8 mouse cellular contexts compared by ENCODE assay signal in genomic region chr7:29767058-29767686, GRCm38 (mm10). TPM values are rescaled to one million over a fixed set of nuclear protein-coding genes. Genes with fewer than 3 reads are reported as not detected.
DNase-seq lines count a peak whose midpoint lies in the region; ATAC-seq and TF ChIP-seq lines count a peak whose summit lies in the region.

No protein-coding gene starts in this region.

- H3K4me2 ChIP-seq in embryonic facial prominence, embryonic 13.5 days, result peak overlapping the region; percentile 82
- H3K4me2 ChIP-seq in limb, embryonic 12.5 days, result peak overlapping the region; percentile 67
- peak overlapping the region; percentile 81 for H3K4me2 ChIP-seq in midbrain, embryonic 15.5 days

- no peaks in the 10 kb centered on the region for H3K27me3 ChIP-seq in embryonic facial prominence, embryonic 13.5 days
- no peaks in the 10 kb centered on the region for H3K27me3 ChIP-seq in kidney, adult 2 months (replicated peaks; ENCODE audit: control insufficient read depth, insufficient read depth, low read length)
- no peaks in the 10 kb centered on the region for H3K27me3 ChIP-seq in limb, embryonic 12.5 days
- no peaks in the 10 kb centered on the region for H3K27me3 ChIP-seq in midbrain, embryonic 15.5 days (replicated peaks)

- peak overlapping the region; percentile 81 for H3K4me3 ChIP-seq in embryonic facial prominence, embryonic 13.5 days
- peak overlapping the region; percentile 45 for H3K4me3 ChIP-seq in kidney, adult 2 months (ENCODE audit: insufficient read depth, low read depth, low read length)
- H3K4me3 ChIP-seq in limb, embryonic 12.5 days (replicated peaks), result peak overlapping the region; percentile 74
- H3K4me3 ChIP-seq in midbrain, embryonic 15.5 days, result peak overlapping the region; percentile 66

- TF ChIP-seq CTCF in kidney, adult 2 months (conservative IDR thresholded peaks at IDR 0.05; ENCODE audit: insufficient read depth, insufficient read length, low read depth, low read length), result no peak

- ATAC-seq in embryonic facial prominence, embryonic 13.5 days (ENCODE audit: insufficient number of reproducible peaks, insufficient read depth, low FRiP score, low TSS enrichment, low read depth), result no peak
- ATAC-seq in limb, embryonic 12.5 days (ENCODE audit: insufficient number of reproducible peaks, insufficient read depth, low FRiP score, low TSS enrichment, low read depth), result peak; percentile 40; the same call in 1 of the 2 replicates
- ATAC-seq in midbrain, embryonic 15.5 days (replicated peaks), result peak; percentile 48

- whole genome bisulfite sequencing in embryonic facial prominence, embryonic 13.5 days, result under 1% methylated on average over 15 of the region's 15 CpGs
- WGBS in kidney, adult 2 months, result 0% methylated on average over 14 of the region's 15 CpGs
- WGBS in limb, embryonic 12.5 days, result 2% methylated on average over 15 of the region's 15 CpGs
- 1% methylated on average over 15 of the region's 15 CpGs for WGBS in midbrain, embryonic 15.5 days

- peaks cover 15% of the 10 kb centered on the region for H3K36me3 ChIP-seq in embryonic facial prominence, embryonic 13.5 days
- H3K36me3 ChIP-seq in kidney, adult 2 months (ENCODE audit: control insufficient read depth, insufficient read depth, low read length), result no peaks in the 10 kb centered on the region
- H3K36me3 ChIP-seq in limb, embryonic 12.5 days, result peaks cover 16% of the 10 kb centered on the region
- 0 out of 2 replicates have a peak, but pooled peaks cover 3% of the 10 kb centered on the region for H3K36me3 ChIP-seq in midbrain, embryonic 15.5 days (replicated peaks)

- peaks cover 19% of the 10 kb centered on the region for H3K4me1 ChIP-seq in embryonic facial prominence, embryonic 13.5 days
- peaks cover 17% of the 10 kb centered on the region; the same call in 1 of the 2 replicates for H3K4me1 ChIP-seq in kidney, adult 2 months (ENCODE audit: control insufficient read depth, insufficient read depth, low read length)
- H3K4me1 ChIP-seq in limb, embryonic 12.5 days (replicated peaks), result peaks cover 16% of the 10 kb centered on the region
- peaks cover 32% of the 10 kb centered on the region for H3K4me1 ChIP-seq in midbrain, embryonic 15.5 days

- peak overlapping the region; percentile 91 for H3K27ac ChIP-seq in embryonic facial prominence, embryonic 13.5 days
- H3K27ac ChIP-seq in kidney, adult 2 months (ENCODE audit: insufficient read depth, low read depth, low read length), result peak overlapping the region; percentile 65; the same call in 1 of the 2 replicates
- H3K27ac ChIP-seq in limb, embryonic 12.5 days, result 0 out of 2 replicates have a peak overlapping the region, but pooled peaks have one; percentile 46
- peak overlapping the region; percentile 83 for H3K27ac ChIP-seq in midbrain, embryonic 15.5 days

- H3K9me3 ChIP-seq in embryonic facial prominence, embryonic 13.5 days, result no peaks in the 10 kb centered on the region
- H3K9me3 ChIP-seq in limb, embryonic 12.5 days, result no peaks in the 10 kb centered on the region
- no peaks in the 10 kb centered on the region for H3K9me3 ChIP-seq in midbrain, embryonic 15.5 days

- TF ChIP-seq POLR2A in kidney, adult 2 months (IDR thresholded peaks at IDR 0.05; ENCODE audit: low read depth, low read length), result no peak

- H3K9ac ChIP-seq in embryonic facial prominence, embryonic 13.5 days, result peak overlapping the region; percentile 68
- H3K9ac ChIP-seq in limb, embryonic 12.5 days (replicated peaks), result peak overlapping the region; percentile 56
- H3K9ac ChIP-seq in midbrain, embryonic 15.5 days, result peak overlapping the region; percentile 44

- peak; percentile 84 for DNase-seq in 3T3-L1 (ENCODE audit: low read depth, low spot score)
- DNase-seq in adrenal gland, postnatal 36 days, result peak; percentile 83 to 87
- DNase-seq in heart, adult 18-20 months, result peak; percentile 90 to 96
- DNase-seq in kidney, adult 2 months, result peak; percentile 94
- peak; percentile 74 to 87 for DNase-seq in spleen, postnatal 10 days (ENCODE audit: low spot score in 2 of 2)

RNA-seq across cellular contexts. Expression of gene Zfp84, which starts 1.2 kb away (rescaled TPM):
- total RNA-seq in adrenal gland, postnatal 36 days (2021), result 10 to 100 TPM; 13.4 to 14.9 TPM
- 12.8 and 16.3 TPM in 2 replicates for polyA plus RNA-seq in embryonic facial prominence, embryonic 13.5 days (2015; fragmentation: Nextera tagmentation; extraction: Ambion mirVana)
- 10 to 100 TPM; 10.9 to 11.4 TPM for total RNA-seq in heart, adult 18-20 months (2021)
- polyA plus RNA-seq in kidney, adult 2 months (2012; rRNA removed), result 5.5 and 5.7 TPM in 2 replicates
- 14.0 and 14.7 TPM in 2 replicates for polyA plus RNA-seq in limb, embryonic 12.5 days (2016; fragmentation: Nextera tagmentation; extraction: Ambion mirVana)
- 16.7 and 18.3 TPM in 2 replicates for polyA plus RNA-seq in midbrain, embryonic 15.5 days (2015; fragmentation: Nextera tagmentation; extraction: Ambion mirVana)

RNA-seq across cellular contexts. Expression of gene Zfp30, which starts 16.6 kb away (rescaled TPM):
- total RNA-seq in adrenal gland, postnatal 36 days (2021), result 1 to 10 TPM; 2.8 to 2.9 TPM
- 10.8 and 11.7 TPM in 2 replicates for polyA plus RNA-seq in embryonic facial prominence, embryonic 13.5 days (2015; fragmentation: Nextera tagmentation; extraction: Ambion mirVana)
- 1 to 10 TPM; 3.4 to 4.2 TPM for total RNA-seq in heart, adult 18-20 months (2021)
- polyA plus RNA-seq in kidney, adult 2 months (2012; rRNA removed), result 3.6 and 3.8 TPM in 2 replicates
- 9.3 and 9.9 TPM in 2 replicates for polyA plus RNA-seq in limb, embryonic 12.5 days (2016; fragmentation: Nextera tagmentation; extraction: Ambion mirVana)
- 15.4 TPM in 2 replicates for polyA plus RNA-seq in midbrain, embryonic 15.5 days (2015; fragmentation: Nextera tagmentation; extraction: Ambion mirVana)

RNA-seq across cellular contexts. Expression of gene Catsperg2, which starts 40.3 kb away (rescaled TPM):
- not detected for total RNA-seq in adrenal gland, postnatal 36 days (2021)
- polyA plus RNA-seq in embryonic facial prominence, embryonic 13.5 days (2015; fragmentation: Nextera tagmentation; extraction: Ambion mirVana), result not detected in 2 replicates
- total RNA-seq in heart, adult 18-20 months (2021), result not detected
- 0.03 TPM in 1 of 2 replicates, not detected in the other for polyA plus RNA-seq in kidney, adult 2 months (2012; rRNA removed)
- polyA plus RNA-seq in limb, embryonic 12.5 days (2016; fragmentation: Nextera tagmentation; extraction: Ambion mirVana), result not detected in 2 replicates
- polyA plus RNA-seq in midbrain, embryonic 15.5 days (2015; fragmentation: Nextera tagmentation; extraction: Ambion mirVana), result 0.79 and 1.0 TPM in 2 replicates

RNA-seq across cellular contexts. Expression of gene Zfp790, which starts 48.7 kb away (rescaled TPM):
- 10 to 100 TPM; 15.6 to 16.0 TPM for total RNA-seq in adrenal gland, postnatal 36 days (2021)
- polyA plus RNA-seq in embryonic facial prominence, embryonic 13.5 days (2015; fragmentation: Nextera tagmentation; extraction: Ambion mirVana), result 17.3 and 18.1 TPM in 2 replicates
- 1 to 10 TPM; 9.1 to 9.8 TPM for total RNA-seq in heart, adult 18-20 months (2021)
- polyA plus RNA-seq in kidney, adult 2 months (2012; rRNA removed), result 2.6 and 3.3 TPM in 2 replicates
- 17.1 and 18.0 TPM in 2 replicates for polyA plus RNA-seq in limb, embryonic 12.5 days (2016; fragmentation: Nextera tagmentation; extraction: Ambion mirVana)
- 29.2 and 30.1 TPM in 2 replicates for polyA plus RNA-seq in midbrain, embryonic 15.5 days (2015; fragmentation: Nextera tagmentation; extraction: Ambion mirVana)
